Mouse (Mus musculus): Measurements from ENCODE around the gene Hc. TPM values are rescaled to one million over a fixed set of nuclear protein-coding genes. Genes with fewer than 3 reads are reported as not detected.

Gene Hc
- polyA plus RNA-seq, 1 experiment: not detected

DNA sequence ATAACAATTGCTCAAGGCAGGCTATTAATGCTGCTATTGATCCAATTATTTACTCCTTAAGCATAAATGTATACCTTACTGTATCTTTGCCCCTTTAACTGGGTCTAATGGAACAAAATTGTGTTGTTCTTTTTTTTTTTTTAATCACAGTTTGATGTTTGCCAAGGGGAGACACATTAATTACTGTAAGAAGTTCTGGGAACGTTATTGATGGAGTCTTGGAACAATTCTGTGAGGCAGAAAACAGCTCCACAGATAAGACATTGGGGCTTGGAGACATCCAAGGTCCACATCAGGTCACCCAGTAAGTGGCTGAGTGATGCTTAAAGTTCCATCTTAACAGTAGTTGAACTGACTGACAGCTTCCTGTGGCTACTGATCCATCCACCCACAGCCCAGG, 103.8 kb downstream of the Hc start:
- no peak for TF ChIP-seq GATA1 (IDR thresholded peaks at IDR 0.05; ENCODE audit: low read length)

DNA sequence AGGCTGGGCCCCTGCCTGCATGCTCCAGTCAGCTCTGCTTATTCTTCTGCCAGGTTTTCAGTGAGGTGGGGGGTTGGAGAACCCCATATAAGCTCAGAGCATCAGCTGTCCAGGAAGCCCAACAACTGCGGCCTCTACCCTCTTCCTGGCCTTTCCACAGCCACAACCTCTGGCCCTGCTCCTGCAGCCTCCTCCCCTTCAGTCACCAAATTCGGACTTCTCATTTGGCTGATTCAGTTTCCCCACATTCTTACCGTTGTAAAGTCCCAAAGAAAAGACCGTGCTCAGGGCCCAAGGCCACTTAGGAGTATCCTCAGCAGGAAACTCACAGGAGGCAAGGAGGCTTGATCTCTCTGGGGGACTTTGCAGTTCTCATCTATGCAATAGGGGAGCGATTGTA, 104.3 kb downstream of the Hc start:
- no peak for TF ChIP-seq GATA1 (IDR thresholded peaks at IDR 0.05; ENCODE audit: low read length)

DNA sequence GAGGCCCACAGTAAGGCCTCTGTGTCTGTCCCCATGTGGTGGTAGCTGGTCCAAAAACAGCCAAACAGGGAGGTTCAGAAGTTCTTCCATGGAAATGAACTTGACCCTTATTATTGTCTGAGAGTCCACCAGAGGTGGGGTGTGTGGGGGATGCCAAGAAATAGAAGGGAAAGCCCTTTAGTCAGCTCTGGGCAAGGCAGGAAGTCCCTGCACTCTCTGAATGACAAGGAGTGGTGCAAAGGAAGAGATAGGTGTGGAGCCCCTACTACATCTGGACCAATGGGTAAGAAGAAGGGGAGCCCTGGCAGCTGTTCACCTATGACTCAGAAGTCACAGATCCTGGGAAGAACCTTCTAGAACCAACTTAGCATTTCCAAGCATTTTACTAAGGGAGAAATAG, 106.9 kb downstream of the Hc start:
- TF ChIP-seq GATA1 (IDR thresholded peaks at IDR 0.05; ENCODE audit: low read length): no peak

DNA sequence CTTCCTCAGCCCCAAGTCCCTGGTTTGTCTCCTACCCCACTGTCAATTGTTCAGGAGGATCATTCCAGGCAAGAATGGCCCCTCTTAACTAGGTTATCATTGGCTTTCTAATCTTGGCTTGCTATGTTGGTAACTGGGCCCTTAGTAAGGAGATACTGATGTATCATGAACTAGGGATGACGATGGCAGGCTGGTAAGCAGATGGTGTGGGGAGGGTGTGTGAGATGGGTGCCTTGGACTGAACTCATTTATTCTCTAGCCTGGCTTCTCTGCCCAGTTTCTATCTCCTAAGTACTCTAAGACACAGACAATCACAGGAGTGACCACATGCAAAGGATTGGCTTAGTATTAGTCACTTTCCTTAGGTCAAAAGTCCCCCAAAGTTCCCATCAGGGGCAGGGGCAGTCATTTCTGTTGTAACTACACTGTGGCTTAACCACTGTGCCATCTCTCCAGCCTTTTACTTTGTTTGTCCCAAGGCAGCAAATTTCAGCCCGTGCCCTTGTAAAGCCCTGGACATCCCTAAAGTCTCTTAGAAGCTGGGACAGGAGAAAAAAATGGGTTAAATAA, 107.6 kb downstream of the Hc start:
- TF ChIP-seq GATA1 (IDR thresholded peaks at IDR 0.05; ENCODE audit: low read length): no peak

DNA sequence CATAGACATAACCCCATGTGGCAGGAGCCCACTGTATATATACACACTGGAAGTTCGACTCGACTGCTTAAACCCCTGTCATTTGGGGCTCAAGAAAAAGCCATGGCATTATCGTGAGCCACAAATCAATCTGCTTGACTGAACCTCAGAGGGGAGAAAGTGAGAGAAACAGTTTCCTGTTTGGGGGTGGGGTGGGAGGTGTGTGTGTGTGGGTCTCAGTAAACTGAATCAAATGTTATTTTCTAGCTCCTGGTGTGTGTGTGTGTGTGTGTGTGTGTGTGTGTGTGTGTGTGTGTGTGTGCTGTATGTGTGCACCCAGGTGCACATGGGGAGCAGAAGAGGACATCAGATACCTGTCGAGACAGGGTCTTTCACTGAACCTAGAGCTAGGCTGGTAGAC, 108.2 kb downstream of the Hc start:
- TF ChIP-seq GATA1 (IDR thresholded peaks at IDR 0.05; ENCODE audit: low read length): no peak

DNA sequence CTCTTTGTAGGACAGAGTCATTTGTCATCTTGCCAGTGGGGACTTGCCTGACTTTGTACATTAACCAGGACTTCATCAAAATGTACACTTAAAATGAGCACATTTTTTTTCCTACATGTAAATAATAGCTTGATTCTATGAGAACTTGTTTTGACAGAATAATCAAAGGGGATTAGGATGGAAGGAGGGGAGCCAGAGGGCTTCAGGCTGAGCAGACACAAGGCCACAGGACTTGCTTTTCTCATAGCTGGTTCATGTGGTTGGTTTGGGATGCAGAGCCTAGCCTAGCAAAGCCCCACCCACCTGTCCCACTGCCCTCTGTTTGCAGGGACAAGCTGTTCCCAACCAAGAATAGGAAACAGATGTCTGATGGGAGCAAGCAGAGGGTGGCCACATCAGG, 109.8 kb downstream of the Hc start:
- no peak for TF ChIP-seq GATA1 (IDR thresholded peaks at IDR 0.05; ENCODE audit: low read length)

DNA sequence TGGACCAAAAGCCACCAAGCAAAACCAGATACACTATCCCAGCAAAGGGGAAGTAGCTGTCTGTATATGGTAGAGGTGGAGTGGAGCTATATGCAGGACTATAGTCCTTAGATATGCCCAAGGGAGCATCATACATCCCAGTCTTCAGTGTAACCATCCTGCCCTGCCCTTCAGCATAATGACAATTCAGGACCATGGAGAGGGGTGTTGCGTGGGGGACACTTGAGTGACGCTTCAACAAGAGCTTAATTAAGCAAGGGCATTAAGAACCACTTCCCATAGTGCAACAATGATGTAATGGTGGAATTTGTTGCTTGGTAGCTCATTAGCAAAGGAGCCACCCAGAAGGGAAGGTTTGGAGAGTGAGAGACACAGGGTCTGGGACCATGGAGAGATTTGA, 112.6 kb downstream of the Hc start:
- no peak for TF ChIP-seq GATA1 (IDR thresholded peaks at IDR 0.05; ENCODE audit: low read length)

DNA sequence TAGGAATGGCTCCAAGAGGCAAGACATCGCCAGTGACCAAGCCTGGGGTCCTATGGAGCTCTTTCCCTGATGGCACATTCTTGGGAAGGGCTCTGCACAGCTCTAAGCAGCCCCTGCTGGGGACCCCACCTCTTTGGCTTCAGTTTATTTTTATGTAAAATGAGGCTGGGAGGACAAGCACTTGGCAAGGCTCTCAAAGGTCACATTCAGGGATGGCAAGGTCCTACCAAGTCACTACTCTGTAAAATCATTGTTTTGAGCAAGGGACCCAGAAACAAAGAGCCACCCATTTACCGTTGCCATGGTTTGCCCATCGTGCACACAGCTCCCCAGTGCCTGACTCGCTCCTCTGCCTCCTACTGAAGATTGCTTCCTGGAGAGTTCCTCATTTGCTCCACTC, 115.2 kb downstream of the Hc start:
- TF ChIP-seq GATA1 (IDR thresholded peaks at IDR 0.05; ENCODE audit: low read length): no peak

DNA sequence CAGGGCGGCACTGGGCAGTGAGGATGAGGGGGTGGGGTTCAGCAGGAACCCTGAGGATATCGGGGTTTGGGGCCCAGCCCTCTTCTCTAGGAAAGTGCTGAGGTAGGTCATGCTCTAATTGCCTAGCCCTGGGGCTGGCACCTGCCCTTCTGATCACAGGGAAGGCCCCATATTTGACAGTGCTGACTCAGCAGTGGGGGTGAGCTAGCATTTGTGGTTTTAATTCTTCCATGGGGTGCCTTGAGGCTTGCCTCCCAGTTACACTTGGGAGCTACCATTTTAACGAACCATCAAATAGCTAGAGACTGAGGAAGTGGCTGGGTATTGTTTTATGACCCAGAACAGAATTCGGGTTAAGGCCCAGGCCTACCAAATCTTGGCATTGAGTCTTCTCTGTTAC, 115.7 kb downstream of the Hc start:
- TF ChIP-seq GATA1 (IDR thresholded peaks at IDR 0.05; ENCODE audit: low read length): no peak

DNA sequence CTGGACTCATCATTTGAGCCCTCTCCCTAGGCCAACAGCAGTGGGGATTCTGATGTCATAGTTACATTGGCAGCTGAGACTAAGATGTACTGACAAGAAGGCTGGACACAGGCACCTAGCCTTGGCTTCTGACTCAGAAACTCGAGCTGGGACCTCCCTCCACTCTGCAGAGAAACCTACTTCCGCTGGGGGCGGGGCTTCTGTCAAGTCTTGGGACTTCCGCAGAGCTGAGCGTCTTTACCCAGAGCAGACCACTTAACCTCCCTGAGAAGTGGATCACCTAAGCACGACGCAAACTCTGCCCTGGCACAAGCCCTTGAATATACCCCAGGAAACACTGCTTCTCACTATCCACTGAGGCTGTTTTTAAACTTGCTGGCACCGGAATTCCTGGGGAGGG, 116.5 kb downstream of the Hc start:
- TF ChIP-seq GATA1 (IDR thresholded peaks at IDR 0.05; ENCODE audit: low read length): no peak

DNA sequence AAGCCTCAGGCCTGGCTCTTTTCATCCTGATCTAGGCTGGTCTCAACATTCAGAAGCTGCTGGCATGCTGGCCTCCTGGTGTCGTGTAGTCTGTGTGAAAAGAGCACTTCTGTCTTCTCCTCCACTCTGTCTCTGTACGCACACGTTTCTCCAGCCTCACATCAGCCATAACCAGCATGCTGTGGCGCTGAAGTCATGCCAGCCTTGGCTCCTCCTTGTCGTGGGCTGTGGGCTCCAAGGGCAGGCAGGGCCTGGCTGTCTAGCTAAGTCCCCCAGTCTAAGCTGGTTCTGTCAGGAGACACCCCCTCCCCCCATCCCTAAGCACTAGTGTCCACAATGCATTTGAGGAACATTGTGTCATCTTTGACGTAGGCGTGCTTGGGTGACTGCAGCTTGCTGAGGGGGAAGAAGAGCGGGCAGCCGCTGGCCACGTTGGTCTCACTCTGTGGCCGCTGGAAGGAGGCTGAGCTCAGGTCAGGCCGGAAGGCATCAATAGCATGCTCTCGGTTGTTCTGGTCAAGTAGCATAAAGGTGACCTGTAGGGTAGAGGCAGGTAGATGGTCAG, 117.6 kb downstream of the Hc start:
- no peak for TF ChIP-seq GATA1 (IDR thresholded peaks at IDR 0.05; ENCODE audit: low read length)

DNA sequence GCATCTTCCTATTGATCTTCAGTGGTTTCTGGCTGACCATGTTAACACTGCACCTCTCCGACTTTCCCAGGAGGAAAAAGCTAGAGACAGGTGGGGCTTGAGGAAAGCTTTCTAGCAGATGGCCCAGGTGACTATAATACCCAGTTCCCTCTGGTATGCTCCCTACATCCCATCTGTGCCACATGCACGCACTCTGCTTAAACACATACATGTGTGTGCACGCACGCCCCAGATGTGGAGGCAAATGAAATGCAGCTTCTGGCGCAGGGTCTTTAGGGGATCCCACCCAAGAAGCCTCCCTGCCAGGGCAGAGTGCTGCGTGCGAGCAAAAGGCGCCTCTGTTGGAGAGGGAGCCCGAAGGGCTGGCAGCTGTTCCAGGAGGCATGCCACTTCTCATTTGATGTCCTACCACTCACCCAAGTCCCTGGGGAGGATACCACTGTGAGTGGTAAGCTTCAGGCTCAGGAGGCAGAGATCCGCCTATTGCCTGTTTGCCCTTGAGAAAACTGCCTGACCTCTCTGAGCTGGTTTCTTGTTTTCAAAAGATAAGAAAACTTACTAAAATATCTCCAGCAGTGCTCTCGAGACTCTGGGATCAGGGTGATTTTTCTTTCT, 120.1 kb downstream of the Hc start:
- no peak for TF ChIP-seq GATA1 (IDR thresholded peaks at IDR 0.05; ENCODE audit: low read length)

DNA sequence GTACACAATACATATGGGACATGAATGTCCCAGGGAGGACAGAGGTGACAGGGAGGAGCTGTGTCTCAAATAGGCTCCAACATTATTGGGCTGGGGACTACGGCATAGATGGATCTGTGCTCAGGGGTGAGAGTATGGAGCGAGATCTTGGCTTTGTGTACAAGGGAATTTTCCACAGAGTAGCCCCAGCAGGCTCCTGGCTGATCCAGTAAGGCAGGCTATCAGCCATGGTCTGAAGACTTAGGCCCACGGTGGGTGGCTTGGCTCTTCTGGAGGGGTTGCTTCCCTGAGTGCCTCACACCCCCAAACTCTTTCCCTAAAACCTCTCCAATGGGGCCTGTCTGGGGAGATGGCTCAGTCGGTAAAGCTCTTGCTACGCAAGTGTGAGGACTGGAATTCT, 121.0 kb downstream of the Hc start:
- no peak for TF ChIP-seq GATA1 (IDR thresholded peaks at IDR 0.05; ENCODE audit: low read length)

DNA sequence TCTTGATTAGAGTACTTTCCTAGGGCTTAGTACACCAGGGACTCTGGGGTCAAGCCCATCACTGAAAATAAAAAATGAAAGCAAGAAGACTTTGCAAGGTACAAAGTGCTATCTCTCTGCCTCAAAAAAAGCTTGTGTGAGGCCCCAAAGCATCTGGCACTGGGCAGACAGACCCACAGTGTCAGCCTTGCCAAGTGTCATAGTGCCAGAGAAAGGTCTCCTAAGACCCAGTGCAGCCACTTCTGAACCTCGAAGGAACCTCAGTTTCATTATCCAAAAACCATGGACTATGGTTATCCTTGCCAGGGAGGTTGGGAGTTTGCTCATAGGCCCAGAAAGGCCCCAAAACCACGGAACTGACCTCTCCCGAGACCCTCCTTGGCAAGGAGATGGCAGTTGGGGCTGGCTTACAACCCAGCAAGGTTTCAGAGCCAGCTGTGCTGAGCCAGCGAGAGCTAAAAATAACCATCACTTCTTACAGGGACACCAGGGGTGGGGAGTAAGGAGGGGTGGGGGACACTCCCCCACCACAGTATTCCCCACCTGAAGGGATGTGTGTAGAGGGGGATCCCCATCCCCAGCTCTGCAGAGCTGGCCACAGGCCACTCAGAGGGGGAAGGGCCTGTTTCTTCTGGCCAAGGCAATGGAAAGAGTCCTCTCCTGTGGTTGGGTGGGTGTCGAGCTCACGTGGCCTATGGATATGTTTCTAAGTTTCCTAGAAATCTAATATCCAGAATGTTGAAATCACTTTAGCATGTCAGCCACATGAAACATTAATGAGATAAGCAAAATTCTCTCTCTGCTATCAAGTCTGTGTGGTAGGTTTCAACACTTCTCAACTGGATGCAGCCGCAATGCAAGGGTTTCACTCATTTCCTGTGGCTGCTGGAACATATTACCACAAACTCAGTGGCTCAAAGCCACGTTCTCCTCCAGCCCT, 122.7 kb downstream of the Hc start:
- no peak for TF ChIP-seq GATA1 (IDR thresholded peaks at IDR 0.05; ENCODE audit: low read length)

DNA sequence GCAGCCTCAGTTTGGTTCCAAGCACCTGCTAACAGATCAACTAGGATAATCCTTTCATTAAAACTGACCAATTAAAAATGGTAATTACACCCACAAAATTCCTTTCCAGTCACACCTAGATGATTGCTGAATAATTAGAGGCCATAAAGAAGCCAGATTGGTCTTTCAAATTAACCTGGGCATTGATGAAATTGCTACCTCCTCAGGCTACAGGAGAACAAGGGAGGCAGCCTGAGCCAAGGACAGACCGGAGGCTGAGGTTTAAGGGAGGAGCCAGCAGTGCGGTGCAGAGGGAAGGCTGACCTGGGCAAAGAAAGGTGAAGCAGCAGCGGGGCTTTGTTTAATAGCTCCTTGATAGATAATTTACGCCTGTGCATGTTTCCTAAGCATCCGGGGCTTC, 123.8 kb downstream of the Hc start:
- TF ChIP-seq GATA1 (IDR thresholded peaks at IDR 0.05; ENCODE audit: low read length): no peak

Other genes with a start within 250 kb of the Hc start
- 26.3 and 39.9 TPM in 2 replicates for gene Fbxw2, start 235.1 kb downstream of the Hc start, polyA plus RNA-seq (2012)
- not detected in 2 replicates for gene Gm34653, start 228.4 kb downstream of the Hc start, polyA plus RNA-seq (2012)
- gene Cutal, start 187.0 kb downstream of the Hc start, polyA plus RNA-seq (2012): 0.03 TPM in 1 of 2 replicates, not detected in the other
- 10.7 and 14.3 TPM in 2 replicates for gene Psmd5, start 186.5 kb downstream of the Hc start, polyA plus RNA-seq (2012)
- gene Phf19, start 147.4 kb downstream of the Hc start, polyA plus RNA-seq (2012): not detected in 2 replicates
- not detected in 2 replicates for gene Traf1, start 99.7 kb downstream of the Hc start, polyA plus RNA-seq (2012)
- 0.03 TPM in 1 of 2 replicates, not detected in the other for gene AI182371, start 40.1 kb upstream of the Hc start, polyA plus RNA-seq (2012)
- 13.1 and 15.0 TPM in 2 replicates for gene Cntrl, start 48.1 kb upstream of the Hc start, polyA plus RNA-seq (2012)
- 1,312 and 1,893 TPM in 2 replicates for gene Rab14, start 139.7 kb upstream of the Hc start, polyA plus RNA-seq (2012)
- 2.8 and 3.4 TPM in 2 replicates for gene Gsn, start 194.9 kb upstream of the Hc start, polyA plus RNA-seq (2012)

All from G1E-ER4 (cell line).